Mouse (Mus musculus) urinary bladder, adult 18-20 months (tissue): ENCODE results near the gene Epha2.

Experiments
- DNase-seq, 2 experiments: peaks; one replicate each; pipeline ENCODE4 v3.0.0; 2022; ENCODE audit warnings: low spot score in 2 of 2, mixed read lengths in 2 of 2

The Epha2 gene

DNA sequence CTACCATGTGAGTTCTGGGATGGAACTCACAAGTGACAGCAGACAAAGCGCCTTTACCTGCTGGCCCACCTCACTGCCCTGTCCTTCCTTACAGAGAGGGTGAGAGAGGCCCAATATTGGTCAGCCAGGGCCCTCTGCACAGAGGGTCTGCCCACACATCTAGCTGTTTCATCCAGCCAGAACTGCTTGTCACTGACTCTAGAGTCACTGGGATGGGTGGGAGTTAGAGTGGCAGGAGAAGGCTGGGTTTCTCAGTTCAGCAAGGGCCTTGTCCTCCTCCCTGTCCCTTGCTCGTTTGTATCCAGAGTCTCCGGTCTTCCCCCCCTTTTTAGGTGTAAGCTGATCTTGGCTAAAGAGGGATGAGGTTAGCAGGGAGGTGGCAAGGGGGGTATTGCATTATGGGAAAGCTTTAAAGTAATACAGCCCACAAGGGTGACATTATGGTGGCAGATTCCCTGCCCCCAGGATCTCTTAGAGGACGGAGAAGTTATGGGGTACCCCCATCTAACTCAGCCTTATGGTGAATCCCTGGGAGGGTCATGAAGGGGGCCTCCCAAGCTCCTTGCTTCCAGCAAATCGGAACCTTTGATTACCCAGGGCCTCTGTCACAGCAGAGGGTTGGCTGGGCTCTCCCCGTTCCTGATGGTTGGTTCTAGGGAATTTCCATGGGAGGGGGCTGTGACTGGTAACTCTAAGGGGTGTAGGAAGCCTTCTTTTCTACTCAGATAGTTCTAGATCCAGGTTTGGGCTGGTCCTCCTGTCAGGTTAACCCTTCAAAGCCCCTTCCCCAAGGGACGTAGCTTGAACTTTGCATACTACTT, 2.6 kb downstream of the Epha2 start:
- no peak for DNase-seq

DNA sequence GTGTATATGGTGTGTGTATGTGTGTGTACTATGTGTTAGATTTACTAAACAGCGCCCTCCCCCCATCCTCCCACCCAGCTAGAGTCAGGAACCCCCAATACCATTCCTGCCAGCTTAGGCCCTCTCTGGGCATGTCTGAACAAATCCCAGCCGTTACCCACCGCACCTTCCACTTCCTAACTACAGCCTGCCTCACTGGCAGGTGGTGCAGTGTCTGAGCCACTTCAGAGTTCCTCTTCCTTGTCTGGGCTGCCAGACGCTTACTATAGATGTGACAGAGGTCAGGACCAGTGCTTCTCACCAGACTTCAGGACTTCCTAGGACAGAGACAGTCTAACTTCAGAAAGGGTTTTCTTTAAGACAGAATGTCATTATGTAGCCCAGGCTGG, 3.2 kb downstream of the Epha2 start:
- no peak for DNase-seq

DNA sequence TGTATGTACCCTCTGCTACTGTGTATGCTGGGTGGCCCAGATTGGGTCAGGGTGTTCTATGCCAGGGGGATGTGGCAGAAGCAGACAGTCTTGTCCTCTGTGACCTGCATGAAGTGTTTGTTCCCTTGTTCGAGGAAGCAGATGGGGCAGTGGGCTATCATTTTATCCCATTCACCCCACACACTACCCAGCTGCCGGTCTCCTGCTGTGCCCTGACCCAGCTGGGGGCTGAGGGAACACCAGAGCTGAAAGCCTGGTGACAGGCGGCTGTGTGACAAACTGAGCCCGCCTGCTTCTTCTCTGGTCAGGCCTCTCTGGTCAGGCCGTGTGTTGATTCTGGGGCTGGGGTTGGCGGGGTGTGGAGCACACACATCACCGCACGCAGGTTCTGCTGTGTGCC, 5.0 kb downstream of the Epha2 start:
- no peak for DNase-seq

DNA sequence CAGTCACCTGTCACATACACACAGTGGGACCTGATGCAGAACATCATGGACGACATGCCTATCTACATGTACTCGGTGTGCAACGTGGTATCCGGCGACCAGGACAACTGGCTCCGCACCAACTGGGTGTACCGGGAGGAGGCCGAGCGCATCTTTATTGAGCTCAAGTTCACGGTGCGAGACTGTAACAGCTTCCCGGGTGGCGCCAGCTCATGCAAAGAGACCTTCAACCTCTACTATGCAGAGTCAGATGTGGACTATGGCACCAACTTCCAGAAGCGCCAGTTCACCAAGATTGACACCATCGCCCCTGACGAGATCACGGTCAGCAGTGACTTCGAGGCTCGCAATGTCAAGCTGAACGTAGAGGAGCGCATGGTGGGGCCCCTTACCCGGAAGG, 7.3 kb downstream of the Epha2 start:
- no peak for DNase-seq

DNA sequence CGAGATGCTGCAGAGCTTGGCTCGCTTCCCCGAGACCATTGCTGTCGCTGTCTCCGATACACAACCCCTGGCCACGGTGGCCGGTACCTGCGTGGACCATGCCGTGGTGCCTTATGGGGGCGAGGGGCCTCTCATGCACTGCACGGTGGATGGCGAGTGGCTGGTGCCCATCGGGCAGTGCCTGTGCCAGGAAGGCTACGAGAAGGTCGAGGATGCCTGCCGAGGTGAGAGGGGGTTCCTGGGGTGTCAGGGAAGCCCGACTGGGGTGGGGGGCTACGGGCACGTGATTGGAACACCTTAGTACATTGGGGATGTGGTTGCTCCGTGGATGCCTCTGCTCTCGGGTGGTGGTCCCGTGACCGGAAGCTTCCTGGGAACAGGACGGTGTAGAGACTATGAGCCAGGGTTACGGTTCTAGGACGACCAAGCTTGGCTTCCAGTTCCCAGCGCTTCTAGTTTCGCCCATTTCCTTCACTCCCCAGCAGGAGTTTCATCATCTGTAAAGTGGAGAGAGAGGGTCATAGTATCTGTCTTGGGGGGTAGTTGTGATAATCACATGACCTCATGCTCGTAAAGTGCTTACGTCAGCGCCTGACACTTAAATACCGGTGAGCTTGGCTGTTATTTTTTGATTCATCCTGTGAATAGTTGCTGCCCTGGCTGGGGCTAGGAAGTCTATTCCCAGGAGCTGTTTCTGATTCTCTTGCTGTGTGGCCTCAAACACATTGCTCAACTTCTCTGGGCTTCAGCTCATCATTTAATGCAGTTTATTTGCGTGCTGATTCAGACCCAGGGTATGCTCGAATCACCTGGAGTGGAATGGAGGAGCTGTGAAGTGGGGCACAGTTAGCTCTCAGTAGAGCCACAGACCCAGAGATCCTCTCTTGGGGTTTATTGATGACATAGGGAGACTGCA, 8.1 kb downstream of the Epha2 start:
- no peak for DNase-seq

DNA sequence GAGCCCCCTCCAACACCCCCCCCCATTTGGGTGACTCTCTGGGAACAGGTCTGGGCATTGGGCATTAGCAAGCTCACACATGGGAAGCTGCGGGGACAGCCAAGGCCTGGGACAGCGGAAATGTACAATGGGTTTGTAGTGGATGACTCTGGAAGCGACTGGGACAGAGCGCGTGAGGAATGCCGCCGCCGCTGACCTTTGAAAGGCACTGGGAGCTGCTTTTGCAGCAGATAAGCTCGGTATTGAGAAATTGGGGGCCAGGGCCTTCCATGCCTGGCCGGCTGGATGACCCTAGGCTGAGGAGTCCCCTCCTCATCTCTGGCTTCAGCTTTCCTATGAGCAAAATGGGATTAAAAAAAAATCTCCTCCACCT, 8.7 kb downstream of the Epha2 start:
- no peak for DNase-seq

DNA sequence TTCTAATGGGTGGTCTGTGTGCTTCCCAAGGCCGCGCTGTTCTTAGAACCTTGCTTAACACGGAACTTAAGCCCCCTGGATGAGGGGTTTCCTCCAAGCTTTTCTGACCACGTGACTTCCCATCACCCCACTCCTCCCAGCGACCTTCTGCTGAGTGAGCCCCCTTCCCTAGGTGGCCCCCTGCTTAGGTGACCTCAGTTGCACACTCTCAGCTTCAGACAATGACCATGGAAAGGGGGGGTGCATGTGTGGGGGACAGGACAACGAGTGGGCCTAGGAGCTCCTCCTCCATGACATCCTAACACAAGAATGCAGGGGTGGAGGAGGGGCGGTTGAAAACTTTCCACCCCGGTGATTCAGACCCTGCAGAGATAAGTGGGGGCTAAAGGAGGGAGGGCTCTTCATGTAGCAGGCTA, 9.2 kb downstream of the Epha2 start:
- peak in 1 of 2 experiments; percentile 73 for DNase-seq

DNA sequence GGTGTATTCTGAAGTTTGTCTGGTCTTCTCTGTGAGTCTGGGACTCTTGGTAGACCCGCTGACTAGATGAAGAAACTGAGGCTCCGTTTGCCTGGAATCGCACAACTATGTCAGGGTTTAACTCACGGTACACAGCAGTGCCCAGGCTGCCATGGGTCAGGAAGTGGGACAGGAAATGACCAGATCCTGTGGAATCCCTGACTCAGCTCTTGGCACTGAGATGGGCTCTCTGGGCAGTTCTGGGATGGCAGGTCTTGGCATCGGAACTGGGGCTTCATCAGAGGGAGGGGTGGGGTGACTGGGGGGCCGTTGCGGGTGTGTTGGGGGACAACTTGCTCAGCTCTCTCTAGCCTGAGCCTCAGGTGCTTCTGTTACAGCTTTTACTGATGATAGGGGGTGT, 10.0 kb downstream of the Epha2 start:
- DNase-seq, result no peak

DNA sequence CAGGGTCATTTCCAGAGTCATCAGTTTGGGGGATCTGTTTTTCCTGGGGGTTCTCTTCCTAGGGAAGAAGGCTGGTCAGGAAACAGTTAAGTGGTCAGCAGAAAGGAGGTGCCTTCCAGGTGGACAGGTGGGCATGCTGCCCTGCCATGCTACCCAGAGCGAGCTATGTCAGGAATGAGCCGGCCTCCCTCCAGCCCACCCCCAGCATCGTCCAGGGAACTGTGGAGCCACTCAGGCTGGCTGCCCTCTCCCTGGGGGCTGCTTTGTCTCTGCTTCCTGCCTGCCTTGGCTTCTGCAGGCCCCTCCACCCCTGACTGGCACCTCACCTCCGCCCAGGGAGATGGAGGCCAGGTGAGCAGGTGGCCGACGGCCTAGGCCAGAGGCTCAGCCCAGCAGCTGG, 10.5 kb downstream of the Epha2 start:
- no peak for DNase-seq

DNA sequence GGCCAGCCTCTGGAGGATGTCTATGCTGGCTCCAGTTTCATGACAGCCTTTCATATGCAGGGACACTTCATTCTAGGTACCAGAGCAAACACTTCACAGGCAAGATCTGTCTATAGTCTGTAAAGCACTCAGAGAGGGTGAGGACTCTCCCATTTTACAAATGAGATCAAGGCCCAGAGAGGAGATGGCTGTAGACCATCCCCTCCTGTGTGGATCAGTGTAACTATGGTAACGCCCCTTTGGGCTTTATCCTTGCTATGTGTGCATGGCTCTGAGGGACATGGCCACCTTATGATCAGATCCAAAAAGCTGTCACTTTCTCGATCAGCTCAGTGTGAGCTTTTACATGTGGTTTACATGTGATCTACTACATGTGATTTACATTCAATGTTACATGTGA, 10.9 kb downstream of the Epha2 start:
- DNase-seq, result no peak

DNA sequence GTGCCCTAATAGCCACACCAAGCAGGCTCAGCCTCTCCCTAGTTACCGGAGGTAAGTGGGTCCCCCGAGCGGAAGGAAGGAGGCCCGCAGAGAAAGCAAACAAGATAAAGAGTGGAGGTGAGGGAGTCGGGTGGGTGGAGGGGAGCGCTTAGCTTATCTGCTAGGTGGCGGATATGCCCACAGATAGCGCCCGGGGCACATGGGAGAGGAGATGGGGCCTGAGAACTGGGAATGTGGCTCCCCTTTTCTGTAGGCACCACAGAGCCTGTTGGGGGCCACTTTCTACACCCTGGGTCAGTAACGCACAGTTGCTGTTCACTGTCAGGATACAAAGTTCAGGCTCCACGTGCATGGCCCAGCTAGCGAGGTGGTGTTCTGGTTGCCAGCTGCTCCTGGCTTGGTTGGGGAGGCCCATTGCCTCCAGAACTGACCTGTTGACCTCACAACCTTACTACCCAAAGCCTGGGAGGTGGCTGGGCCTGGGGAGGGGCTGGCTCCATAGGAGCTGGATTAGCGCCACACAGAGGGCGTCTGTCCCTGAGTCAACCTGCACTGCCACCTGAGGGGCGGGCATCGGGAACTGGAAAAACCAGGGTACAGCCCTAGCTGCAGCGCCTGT, 11.6 kb downstream of the Epha2 start:
- DNase-seq, result peak in 1 of 2 experiments; percentile 54

DNA sequence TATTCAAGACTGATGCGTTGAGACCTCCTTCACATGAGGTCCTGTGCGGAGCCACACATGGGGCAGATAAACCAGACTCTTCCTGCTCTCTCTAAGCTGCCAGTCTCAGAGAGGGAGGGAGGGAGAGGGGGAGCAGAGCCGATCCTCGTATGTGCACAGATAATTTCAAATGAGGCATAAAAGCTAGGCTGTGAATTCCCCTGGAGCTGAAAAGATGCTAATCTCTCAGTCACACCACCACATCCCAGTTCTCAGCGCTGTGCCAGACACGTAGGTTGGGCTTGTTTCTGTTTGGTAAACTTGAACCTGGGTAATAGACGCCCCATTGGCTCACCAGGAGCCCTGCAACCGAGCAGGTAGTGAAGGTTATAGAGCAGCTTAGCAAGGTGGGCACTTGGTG, 12.4 kb downstream of the Epha2 start:
- DNase-seq, result no peak

DNA sequence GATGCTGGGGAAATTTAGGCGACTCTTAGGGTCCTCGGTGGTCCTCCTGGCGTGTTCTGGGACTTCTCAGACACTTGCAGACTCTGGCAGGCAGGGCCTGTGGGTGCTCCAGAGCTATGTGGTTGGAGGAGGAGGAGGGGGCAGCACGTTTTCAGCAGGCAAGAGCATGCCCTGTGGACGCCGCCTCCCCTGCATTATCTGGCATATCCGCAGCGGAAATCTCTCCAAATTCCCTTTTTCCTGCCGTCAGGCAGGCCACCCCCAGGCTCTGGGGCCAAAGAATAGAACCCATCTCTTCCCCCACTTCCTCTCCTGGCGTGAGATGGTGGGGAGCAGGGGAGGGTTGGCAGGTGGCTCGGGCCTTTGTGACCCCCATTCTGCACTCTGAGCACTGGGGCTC, 12.9 kb downstream of the Epha2 start:
- DNase-seq, result no peak

DNA sequence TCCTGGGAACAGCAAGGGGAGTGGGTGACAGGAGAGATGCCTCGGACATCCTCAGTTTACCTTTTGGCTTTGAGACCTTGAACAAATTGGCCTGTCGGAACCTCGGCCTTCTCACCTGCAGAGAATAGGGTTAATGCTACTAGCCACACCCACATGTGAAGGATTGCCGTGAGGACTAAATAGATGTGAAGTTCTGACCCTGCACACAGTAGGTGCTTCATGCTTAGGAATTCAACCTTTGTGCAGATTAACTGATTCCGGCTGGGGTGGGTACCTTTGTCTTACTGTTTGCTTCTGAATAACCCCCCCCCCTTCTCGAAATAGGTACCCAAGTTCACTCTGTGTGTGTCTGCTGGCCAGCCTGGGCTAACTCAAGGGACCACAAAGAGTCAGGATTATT, 13.7 kb downstream of the Epha2 start:
- DNase-seq, result no peak

DNA sequence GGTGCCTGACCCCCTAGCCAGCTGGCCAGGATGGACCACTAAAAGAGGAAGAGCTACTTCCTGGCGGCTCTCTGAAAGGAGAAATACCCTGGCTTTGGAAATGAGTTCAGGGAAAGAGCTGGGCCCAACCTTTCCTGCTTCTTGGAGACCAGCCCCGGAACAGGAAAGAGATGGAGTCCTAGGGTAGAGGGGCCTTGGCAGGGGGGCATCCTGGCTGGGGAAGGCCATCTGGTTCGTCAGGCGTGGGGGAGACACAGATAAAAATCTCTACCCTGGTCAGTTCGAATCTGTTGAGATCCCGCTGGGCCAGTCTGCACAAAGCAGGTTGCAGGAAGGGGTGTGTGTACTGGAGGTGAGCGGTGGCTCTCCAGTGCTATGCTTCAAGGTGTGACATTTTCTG, 15.0 kb downstream of the Epha2 start:
- DNase-seq, result no peak

DNA sequence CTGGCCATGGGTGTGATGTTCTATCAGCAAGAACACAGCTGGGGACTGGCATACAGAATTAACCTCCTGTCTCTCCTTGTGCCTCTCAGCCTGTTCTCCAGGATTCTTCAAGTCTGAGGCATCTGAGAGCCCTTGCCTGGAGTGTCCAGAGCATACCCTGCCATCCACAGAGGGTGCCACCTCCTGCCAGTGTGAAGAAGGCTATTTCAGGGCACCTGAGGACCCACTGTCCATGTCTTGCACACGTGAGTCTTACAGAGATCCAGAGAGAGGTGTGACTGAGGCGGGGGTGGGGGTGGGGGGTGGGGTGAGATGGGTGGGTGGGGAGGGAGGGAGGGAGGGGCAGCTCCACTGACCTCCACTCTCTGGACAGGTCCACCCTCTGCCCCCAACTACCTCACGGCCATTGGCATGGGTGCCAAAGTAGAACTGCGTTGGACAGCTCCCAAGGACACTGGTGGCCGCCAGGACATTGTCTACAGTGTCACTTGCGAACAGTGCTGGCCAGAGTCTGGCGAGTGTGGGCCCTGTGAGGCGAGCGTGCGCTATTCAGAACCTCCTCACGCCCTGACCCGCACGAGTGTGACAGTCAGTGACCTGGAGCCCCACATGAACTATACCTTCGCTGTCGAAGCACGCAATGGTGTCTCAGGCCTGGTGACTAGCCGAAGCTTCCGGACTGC, 15.6 kb downstream of the Epha2 start:
- no peak for DNase-seq

DNA sequence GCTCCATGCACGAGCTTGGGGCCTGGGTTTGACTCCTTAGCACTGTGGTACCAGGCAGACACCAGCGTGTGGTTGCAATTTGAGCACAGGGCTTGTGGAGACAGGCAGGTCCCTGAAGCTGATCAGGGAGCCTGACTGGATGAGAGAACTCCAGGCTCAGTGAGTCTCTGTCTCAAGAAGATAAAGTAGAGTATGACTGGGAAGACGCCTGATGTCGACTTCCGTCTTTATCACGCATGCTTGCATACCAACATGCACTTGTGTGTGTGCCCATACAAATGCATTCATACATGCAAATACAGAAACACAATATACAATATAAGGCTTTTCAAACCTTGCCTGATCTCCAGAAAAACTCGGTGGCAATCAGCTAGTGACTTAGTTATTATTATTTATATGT, 16.9 kb downstream of the Epha2 start:
- DNase-seq, result no peak

DNA sequence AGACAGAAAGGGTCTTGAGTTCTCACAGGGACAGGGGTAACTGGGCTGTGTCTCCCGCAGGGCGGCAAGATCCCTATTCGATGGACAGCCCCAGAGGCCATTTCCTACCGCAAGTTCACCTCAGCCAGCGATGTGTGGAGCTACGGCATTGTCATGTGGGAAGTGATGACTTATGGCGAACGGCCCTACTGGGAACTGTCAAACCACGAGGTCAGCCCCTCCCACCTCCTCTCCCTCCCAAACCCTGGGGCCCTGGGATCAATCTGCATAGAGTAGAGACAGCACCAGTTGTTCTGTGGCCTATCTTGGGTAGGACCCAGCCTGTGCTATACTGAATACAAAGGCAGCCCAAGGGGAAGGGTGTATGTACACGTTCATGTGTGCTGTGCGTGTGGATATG, 21.5 kb downstream of the Epha2 start:
- no peak for DNase-seq

DNA sequence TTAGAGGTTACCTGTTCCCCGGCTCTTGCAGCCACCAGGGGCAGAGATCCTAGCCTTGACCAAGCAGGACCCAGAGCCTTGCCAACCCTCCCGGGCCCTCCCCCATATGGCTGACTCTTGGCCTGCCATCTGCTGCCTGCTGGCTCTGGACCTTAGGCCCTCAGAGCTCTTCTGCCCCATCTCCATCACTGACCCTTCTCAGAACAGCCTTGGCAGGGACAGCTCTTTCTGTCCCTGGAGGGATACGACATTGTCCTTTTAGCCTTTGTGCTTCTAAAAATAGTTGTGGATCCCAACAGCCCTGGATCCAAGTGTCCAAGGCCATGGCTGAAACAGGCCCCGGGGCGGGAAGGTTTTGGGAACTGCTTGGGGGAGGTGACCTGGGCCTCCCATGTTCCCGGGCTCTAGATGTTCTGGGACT, 23.7 kb downstream of the Epha2 start:
- no peak for DNase-seq

DNA sequence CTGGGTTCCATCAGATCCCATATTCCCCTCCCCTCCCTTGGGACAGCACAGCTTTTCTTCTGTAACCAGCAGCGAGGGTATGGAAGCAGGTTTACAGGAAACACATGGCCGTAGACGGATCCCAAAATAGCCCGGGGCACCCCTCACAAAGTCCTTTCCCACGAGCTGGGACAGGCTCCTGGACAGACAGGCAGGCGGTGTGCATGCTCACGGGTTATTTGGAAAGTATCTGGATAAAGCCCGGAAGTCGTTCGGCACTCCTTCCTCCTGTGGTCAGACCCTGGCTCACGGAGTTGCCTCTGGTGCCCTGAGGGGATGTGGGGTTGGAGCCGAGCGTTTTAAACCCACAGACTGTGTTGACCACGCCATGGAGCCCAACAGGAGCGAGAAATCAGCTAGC, 24.6 kb downstream of the Epha2 start:
- no peak for DNase-seq

DNA sequence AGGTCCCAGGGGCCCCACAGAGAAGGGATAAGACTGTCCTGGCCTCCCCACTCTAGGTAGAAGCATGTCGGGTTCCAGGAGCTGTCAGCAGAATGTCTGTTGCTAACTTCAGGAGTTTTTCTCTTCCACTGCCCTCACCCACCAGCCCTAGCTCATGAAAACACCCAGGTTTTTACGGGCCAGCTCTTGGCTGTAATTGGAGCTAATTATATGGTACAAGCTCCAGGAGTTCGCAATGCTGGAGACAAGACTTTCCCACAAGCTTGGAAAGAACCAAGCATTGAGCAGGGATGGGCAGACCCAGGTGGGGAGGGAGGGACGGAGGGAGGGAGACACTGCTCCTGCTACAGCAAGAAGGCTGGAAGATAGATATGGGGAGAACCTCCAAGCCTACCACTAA, 26.0 kb downstream of the Epha2 start:
- DNase-seq, result no peak

DNA sequence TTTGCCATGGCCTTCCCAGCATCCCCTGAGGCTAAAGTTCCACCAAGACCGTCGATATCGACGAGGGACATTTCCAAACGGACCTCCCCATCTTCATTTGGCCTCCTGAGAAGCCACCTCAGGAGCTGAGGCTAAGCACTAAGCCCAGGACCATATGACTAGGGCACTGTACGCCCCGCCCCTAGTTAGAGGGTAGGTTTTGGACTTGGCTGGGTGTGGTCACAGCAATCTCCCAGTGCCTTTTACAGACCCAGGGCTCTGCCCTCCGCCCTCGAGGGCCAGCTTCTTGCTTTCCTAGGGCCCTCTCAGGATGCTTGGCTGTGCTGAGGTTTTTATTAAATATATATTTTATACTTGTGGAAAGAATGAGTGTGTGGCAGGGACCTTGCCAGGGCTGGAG, 27.7 kb downstream of the Epha2 start:
- DNase-seq, result no peak
